Mouse (Mus musculus) adrenal gland (tissue): Measurements from ENCODE around the gene Arhgef3.

Source experiments
- intact Hi-C: fragments of 180-260 bp; cut with DNase I; formaldehyde crosslinking; loops from one replicate; pipeline ENCODE4 v1.15.1; 2025

Arhgef3 gene

DNA sequence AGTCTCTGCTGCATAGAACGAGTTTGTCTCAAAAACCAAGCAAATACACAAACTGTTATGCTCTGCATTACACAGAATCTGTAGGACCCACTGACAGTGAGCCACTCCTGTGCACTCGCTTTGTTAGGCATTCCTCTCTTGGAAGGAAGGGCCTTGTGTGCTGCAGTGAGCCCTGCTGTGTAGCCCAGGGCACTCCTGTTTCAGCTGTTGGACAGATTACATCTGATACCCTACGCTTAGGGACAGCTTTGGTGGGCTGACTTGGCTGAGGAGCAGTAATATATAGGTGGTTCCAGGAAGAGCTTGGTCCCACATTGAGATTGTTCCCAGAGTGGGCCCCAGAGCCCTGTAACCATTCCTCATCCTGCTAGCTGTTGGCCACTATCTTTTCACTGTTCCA lies 43.4 kb downstream of the Arhgef3 start:
- intact Hi-C loops, result no loop called here

DNA sequence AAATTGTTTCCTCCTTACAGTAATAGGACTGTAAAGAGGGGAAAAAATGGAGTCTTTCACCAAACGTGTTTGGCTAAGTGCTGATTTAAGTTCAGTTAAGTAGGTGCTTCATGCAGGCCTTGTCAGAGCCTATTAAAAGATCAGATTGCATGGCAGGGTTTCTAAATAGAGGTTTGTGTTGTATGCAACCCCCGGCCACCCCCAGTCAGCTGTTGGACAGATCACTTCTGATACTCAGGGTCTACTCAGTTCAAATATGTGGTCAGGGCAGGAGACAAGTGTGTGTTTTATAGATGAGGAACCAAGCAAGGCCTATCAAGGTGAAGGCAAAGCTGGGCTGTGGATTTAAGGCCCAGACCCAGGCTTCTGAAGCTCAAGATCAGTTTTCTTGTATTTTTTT lies 44.1 kb downstream of the Arhgef3 start:
- intact Hi-C loops, result no loop called here

DNA sequence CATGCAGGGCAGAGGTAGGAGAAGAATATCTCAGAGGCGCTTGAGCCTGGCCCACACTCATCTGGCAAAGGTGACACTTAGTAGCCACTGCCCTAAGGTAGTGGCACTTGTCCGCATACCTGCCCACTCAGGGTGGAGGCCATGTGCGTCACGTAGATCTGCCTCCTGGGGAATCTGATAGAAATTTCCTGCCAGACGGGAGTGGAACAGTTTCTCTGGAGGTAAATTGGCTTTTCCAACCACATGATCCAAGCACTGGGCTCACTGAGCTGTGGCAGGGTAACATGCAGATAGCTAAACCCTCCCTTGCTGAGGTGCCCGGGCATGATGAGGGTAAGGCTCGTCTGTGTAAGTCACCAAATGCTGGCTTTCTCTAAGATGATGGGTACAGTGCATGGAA lies 46.1 kb downstream of the Arhgef3 start:
- intact Hi-C loops, result no loop called here

DNA sequence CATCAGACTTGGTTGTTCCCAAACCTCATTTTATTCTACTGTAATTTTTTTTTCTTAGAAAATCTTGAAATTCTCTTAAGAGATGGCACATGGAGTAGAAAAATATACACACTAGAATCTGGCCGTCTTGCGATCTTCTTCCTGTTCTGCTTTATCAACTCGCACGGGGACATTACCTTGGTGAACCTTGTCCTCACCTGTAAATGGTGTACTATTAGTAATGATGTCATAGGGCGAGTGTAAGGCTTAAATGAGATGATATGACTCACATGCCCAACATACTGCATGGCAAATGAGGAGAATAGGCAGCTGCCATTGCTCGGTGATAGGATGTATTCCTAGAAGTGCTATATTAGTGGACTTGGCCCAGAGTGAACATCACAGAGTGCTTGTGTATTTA lies 49.9 kb downstream of the Arhgef3 start:
- intact Hi-C loops, result no loop called here

DNA sequence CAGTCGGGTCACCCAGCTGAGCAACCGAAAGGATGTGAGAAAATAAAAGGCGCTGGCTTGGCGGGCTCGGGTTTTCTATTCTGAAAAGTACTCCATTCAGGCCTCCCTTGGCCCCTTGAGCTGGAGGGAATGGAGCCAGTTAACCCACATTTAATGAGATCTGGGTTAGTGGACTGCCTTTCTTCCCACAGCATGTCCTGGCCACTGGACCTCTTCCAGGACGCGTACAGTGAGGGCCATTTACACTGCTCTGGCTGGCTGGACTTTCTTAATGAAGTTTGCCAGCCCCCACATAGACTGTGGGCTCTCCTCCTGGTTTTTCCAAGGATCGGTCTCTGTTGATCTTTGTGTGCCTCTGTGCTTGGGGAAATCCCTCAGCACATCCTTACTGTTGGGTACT lies 52.1 kb downstream of the Arhgef3 start:
- intact Hi-C loops, result no loop called here

DNA sequence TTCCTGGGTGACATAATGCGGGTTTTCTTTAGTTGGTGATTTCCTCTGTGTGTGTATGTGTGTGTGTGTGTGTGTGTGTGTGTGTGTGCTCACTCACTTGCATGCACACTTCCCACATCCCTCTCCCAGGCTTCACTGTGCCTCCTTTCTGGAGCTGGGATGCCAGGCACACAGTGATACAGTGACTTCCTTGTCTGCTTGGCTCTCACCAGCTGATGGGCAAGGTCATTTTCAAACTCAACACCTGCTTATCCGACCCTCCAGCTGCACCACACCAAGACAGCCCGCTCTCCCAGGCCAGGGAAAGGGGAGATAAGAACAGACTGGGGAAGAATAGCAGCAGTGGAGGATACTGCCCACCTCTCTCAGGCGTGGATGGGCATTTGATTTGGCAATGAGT lies 52.5 kb downstream of the Arhgef3 start:
- intact Hi-C loops, result no loop called here

DNA sequence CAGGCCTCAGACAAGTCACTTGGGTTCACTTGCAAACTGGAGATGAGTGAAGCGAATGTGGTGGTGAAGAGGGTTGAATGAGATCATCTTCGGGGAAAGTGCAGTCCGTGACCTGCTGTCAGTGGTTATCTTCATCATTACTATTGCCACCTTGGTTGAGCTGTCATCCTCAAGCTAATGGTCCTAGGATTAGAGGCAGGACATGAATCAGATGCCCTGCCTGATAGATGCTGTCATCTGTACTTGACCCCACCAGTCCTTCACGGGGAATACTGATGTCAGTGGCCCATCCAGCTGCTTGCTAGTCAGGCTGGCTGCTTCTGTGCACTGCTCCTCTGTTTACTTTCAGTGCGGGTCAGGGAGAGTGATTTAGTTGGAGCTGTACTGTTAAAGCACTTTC lies 53.7 kb downstream of the Arhgef3 start:
- intact Hi-C loops, result no loop called here

DNA sequence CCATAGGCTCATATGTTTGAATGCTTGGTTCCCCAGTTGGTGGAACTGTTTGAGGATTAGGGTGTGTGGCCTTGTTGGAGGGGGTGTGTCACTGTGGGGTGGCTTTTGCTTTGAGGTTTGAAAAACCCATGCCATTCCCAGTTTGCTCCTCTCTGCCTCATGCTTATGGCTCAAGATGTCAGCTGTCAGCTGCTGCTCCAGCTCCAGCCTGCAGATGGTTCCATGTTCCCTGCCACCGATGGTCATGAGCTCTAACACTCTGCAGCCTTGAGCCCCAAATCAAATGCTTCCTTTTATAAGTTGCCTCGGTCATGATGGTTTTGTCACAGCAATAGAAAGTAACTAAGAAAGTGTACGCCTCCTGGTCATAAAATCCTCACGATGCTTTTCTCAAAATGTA lies 54.6 kb downstream of the Arhgef3 start:
- intact Hi-C loops, result no loop called here

DNA sequence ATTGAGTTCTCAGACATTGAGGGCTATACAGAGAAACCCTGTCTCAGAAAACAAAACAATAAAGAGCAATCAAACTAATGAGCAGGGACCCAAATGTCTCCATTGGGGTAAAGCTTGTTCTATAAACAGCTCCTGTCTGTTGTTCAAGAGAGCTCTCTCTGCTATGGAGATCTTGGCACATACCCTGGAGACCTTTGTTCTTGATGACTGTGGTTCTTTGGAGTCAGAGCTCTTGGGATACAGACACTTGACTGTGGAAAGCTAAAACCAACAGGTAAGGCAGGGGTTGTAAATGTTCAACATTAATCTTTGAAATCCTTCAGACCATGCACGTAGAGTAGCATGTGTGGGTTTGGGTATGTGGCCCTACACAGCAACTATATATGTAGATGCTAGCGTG lies 55.7 kb downstream of the Arhgef3 start:
- intact Hi-C loops, result no loop called here

DNA sequence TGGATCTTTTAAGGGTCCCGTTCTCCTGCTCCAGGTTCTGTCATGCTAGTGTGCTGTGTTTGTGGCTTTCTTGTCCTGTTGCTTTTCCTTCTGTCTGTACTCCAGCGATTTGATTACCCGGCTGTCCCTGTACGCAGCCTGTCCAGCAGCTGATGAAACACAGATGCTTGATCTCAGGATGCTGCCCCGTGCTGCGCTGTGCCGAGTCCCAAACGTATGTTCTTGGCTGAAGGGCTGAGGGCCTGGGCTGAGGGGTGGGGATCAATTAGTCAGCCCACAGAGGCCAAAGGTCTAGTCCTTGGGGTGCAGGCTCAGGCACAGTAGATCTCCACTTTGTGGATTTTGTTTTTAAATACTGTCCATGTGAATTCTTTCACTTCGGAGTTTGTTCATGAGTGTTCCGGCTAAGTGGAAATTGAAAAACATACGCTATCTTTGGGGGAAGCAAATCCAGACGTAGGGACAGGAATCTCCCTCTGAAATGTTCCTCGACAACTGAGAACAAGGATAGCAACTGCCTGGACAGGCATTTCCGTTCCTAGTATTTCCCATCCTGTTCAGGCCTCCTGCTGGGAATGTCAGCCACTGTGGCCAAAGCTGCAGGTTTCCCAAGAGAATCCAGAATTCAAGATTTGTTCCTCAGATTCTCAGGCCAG lies 56.6 kb downstream of the Arhgef3 start:
- intact Hi-C loops, result no loop called here

DNA sequence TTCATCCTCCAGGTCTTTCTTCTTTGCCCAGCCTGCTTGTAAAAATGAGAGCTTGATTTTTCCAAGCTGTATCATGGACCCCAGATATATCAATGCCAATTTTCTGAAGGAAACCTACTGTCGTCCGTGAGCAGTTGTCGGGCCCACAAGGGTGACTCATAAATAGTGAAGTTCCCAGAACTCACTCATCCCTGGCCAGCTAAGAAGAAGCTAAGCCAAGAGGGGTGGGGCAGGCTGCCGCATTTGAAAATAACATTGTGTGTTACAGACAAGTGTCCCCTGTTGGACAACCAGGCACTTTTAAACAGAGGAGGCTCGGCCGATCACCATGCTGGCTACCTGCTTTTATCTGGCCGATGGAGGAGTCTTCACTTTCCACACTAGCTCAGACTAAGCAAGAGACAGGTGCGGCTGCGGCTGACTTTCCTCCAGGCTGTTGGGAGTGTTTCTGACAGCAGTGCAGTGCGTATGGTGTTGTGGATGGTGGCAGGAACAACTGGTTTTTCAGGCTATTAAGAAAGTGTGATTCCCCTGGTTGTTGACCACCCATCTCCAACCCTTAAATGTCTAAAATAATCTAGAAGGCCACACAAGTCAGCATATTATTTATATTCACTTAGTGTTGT lies 58.6 kb downstream of the Arhgef3 start:
- intact Hi-C loops, result no loop called here

DNA sequence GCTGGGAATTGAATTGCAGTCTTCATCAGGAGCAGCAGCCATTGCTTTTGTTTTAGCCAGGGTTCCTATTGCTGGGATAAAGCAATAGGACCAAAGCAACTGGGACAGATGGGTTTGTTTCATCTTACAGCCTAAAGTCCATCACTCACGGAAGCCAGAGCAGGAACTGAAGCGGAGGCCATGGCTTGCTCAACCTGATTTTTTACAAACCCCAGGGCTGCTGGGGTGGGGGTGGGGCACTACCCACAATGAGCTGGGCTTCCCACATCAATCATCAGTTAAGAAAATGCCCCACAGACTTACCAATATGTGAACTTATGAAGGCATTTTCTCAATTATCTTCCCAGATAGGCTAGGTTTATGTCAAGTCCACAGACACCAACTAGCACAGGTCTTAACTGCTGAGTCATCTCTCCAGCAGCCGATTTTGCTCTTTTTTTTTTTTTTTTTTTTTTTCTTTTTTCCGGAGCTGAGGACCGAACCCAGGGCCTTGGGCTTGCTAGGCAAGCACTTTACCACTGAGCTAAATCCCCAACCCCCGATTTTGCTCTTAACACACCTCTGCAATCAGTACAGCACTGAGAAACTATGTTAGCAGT lies 59.6 kb downstream of the Arhgef3 start:
- intact Hi-C loops, result no loop called here

DNA sequence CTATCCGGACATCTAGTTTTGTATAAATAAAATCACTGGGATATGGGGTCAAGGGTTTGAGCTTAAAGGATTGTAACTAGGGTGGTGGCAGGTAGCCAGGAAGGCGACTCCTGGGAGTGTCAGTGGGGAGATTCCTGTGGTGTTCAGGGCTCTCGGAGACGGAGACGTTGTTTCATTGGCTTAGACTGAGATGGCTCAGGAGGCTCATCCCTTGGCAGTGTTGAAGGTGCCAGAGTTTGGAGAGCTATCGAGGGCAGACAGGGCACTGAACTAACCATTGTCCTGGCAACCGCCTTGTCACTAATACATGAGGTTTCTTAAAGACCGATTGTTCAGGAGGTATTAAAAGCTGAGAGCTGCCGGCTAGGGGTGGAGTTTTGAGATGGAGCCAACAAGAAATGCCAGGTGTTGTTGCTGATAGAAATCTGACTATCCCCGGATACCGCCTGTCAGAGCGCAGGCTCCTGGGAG lies 60.2 kb downstream of the Arhgef3 start:
- intact Hi-C loops, result no loop called here

DNA sequence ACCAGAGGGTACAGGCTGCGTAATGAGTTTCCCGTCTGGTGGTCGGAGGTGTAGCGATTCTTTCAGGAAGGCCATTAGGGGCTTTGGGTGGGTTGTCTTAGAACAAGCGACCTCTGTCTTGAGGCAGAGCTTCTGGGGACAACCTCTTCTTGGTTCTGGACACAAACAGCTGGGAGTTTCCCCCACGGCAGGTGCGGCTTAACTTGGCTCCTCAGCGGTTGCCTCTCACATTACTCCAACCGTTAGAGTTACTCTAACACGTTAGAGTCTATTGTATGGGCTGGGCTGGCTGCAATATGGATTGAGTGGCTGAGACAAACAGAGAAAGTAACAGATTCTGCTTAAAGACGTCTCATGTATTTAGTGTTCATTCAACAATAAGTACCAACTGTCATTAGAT lies 60.6 kb downstream of the Arhgef3 start:
- intact Hi-C loops, result no loop called here

DNA sequence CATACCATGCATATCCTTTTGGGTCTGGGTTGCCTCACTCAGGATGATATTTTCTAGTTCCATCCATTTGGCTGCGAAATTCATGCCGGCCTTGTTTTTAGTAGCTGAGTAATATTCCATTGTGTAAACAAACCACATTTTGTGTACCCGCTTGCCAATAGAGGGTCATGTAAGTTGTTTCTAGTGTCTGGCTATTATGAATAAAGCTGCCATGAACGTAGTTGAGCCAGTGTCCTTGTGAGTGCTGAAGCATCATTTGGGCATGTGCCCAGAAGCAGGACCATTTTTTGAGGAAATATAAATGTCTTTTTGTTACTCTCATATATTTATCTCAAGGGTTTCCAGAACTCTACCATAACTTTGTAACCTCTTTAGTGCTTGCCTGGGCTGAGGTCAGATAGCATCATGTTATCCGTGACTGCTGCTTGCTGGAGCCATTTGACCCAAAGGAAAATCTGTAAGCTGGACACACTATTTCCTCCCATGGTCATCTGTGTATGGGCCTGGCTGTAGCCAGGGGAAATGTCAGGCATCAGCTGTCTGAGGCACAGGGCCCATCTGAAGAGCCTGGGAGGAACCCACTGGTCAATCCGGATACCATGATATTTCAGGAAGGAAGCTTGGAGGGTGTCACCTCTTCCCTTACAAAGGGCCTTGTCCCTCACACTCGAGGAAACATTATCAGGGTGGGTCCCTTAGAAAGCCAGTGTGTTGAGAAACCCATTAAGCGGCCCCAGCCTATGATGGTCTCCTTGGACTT lies 63.3 kb downstream of the Arhgef3 start:
- intact Hi-C loops, result no loop called here

DNA sequence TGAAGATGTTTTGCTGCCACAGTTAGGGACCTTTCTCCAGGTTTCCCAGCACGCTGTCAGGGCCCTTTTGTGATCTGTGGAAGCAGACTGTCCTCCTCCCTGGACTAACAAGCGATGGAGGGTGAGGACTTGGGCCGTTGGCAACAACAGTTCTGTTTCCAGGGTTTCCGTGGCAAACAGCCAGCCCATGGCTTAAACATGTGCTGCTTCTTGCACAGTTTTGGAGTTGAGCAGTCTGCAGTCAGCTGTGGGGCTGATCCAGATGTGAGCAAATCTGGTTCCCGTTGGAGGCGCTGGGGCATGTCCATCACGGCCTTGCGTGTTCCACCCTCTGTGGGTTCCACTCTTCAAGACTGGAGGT lies 63.8 kb downstream of the Arhgef3 start:
- intact Hi-C loops, result no loop called here

DNA sequence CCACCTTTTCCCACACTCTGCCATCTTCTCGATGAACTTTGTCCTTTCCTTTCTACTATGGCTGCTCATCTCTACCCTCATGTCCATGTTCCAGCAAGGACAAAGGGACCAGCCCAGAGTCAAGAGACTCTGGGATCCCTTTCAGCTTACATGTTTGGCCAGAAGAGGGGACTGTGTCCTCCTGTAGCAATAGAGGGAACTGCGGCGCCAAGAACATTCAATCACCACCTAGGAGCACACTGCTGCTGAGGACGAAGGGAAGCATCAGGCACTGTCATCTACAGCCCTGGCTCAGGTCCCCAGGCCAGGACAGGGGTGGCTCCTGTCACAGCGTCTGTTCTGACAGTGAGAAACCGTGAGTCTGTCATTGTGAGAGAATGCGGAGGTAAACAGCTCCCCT lies 65.1 kb downstream of the Arhgef3 start:
- intact Hi-C loops, result no loop called here

DNA sequence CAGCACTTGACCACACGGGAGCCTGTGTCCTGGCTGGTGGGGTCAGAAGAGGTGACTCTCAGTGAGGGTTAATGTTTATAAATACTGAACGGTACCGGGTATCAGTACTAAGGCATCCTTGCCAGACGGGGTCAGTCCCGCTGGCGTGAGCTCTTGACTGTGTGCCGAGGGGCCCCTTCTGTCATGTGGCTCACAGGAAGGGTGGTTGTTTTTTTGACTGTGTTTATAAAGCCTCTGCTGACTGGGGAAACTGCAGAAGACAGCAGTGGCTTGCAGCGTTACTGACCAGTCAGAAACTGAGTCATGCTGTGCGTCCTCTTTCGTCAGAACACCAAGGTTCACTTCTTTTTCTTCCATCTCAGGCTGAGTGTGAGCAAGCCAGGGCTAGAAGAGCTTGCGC lies 67.4 kb downstream of the Arhgef3 start:
- intact Hi-C loops, result loop anchor here (2.0 kb wide), 1 partner anchor 65 kb away; no protein-coding TSS in a partner anchor

DNA sequence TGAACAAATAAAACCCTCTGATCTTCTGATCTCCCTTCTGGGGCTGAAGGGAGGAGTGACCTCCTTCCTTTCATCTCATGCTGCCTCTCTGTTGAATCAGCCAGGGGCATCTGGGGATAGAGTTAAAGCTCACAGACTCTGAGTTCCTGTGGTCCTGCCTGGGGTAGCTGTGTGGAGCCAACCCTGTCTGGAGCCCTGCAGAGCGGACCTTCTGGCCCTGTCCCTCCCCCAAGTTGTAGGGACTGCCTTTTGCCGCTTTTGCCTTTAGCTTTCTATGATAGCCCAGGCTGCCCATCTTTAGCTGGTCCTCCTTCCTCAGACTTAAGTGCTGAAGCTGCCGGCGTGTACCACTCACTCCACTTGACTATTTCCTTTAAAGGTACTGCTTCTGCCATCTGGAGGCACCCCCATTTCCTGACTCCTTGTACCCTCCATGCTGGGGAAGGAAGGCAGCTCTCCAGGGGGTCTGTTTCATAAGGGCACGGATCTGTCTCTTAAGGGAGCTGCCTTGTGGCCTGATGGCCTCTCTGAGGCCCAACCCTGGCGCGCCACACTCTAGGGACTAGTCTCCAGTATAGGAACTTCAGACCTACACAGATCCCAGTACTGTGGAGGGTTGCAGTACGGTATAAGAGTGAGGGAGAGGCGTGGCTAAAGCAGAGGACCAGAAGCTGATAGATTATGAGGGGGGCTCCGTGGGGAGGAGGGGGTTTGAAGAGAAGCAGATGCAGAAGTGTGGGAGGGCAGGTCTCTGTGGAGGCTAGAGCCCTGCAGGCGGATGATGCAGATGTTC lies 68.1 kb downstream of the Arhgef3 start:
- intact Hi-C loops, result loop anchor here (2.0 kb wide), 1 partner anchor 66 kb away; no protein-coding TSS in a partner anchor

DNA sequence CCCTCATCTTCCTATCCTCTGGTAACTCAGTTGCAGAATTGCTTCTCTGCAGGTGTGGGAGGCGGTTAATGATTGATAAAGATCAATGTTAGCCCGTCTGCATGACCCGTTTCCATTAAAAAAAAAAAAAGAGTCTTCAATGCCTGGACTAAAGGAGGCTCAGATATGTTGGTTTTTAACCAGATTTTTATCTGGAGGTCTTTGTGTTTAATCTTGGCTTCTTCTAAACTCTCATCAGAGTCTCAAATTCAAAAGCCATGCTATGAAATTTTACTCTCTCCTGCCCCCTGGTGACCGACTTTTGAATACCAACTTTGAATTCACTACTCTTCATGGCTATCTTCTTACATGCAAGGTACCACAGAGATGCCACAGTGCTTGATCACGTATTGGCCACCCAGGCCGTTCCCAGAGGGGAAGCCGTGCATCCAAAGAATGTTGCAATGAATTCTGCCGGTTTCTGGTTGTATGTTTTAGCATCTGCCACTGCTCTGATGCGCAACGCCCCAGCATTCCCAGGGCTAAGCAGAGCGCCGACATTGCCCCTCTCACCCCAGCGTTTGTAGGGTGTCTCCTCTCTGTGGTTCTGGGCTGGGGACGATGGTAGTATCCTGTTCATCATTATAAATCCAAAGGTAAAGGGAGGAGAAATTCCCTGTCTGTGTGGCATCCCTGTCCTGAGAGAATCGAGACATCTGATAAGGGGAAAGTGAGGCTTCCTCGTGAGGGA lies 69.0 kb downstream of the Arhgef3 start:
- intact Hi-C loops, result loop anchor here (2.0 kb wide), 1 partner anchor 67 kb away; no protein-coding TSS in a partner anchor
